ENCODE assay signal across 20 mouse cellular contexts in the genomic region with DNA sequence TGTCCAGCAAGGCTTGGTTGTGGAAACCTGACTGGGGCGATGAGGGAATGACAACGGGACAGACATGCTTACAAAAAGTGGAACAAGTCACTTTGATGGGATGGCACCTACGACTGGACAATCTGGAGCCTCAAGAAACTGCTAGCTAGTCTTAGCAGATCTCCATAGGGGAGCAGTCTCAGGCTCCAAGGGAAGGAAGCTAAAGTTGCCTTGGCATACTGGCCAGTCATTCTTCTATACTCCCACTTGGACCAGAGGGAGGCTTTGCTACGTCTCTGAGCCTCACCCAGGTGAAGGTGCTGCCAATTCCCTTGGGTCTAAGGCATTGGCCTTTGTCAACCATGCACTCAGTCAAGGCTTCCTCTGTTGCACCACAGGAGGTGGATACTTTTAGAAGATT. TPM values are rescaled to one million over a fixed set of nuclear protein-coding genes. Genes with fewer than 3 reads are reported as not detected.
DNase-seq lines count a peak whose midpoint lies in the region; ATAC-seq lines count a peak whose summit lies in the region.
"Had no signal": no experiment of that assay in that cellular context is flagged by ENCODE, and none has a peak within 500 bp of the region (broad histone marks: within the 10 kb centered on the region; RNA-seq: fewer than 3 reads in every experiment).

No protein-coding gene starts in this region.

- no peaks in the 10 kb centered on the region for H3K36me3 ChIP-seq in megakaryocyte, embryonic 14.5 days (replicated peaks; ENCODE audit: low read length)
- H3K36me3 ChIP-seq: embryonic facial prominence, embryonic 13.5 days; embryonic facial prominence, embryonic 15.5 days; forebrain, embryonic 12.5 days had no signal

- ATAC-seq in megakaryocyte, adult 5-6 weeks (ENCODE audit: poor library complexity, severe bottlenecking) = no peak
- ATAC-seq: forebrain, embryonic 14.5 days; forebrain, embryonic 16.5 days had no signal

- H3K27me3 ChIP-seq in megakaryocyte, embryonic 14.5 days (replicated peaks) = no peaks in the 10 kb centered on the region
- H3K27me3 ChIP-seq: embryonic facial prominence, embryonic 13.5 days; embryonic facial prominence, embryonic 15.5 days; forebrain, embryonic 12.5 days had no signal

- peaks cover 67% of the 10 kb centered on the region for H3K4me1 ChIP-seq in megakaryocyte, embryonic 14.5 days

- peak overlapping the region; percentile 18 for H3K4me3 ChIP-seq in megakaryocyte, embryonic 14.5 days (replicated peaks)
- H3K4me3 ChIP-seq: embryonic facial prominence, embryonic 13.5 days; embryonic facial prominence, embryonic 15.5 days; erythroblast, embryonic 14.5 days; forebrain, embryonic 10.5 days; forebrain, embryonic 12.5 days had no signal

- peak; percentile 82 for DNase-seq in heart, adult 11 months
- no peak for DNase-seq in heart, adult 8-10 months (ENCODE audit: low spot score)
- DNase-seq: adrenal gland, adult 2 months; adrenal gland, postnatal 10 days; adrenal gland, postnatal 25 days; cerebellum, adult 11 months; cerebellum, adult 2 months; cerebellum, adult 9-11 months; cerebellum, postnatal 14 days; cerebellum, postnatal 36 days; embryo, embryonic 11 days had no signal

- no peaks in the 10 kb centered on the region for H3K9me3 ChIP-seq in megakaryocyte, embryonic 14.5 days
- H3K9me3 ChIP-seq: embryonic facial prominence, embryonic 13.5 days; embryonic facial prominence, embryonic 15.5 days; forebrain, embryonic 10.5 days; forebrain, embryonic 12.5 days had no signal

RNA-seq across cellular contexts. Expression of gene Elovl5, which starts 2.5 kb away (rescaled TPM):
- total RNA-seq in heart, adult 8-10 months (2022) = 10 to 100 TPM; 26.6 to 33.0 (median 29.9) TPM
- polyA plus RNA-seq in megakaryocyte, embryonic 14.5 days (2012; ENCODE audit: insufficient read depth, low replicate concordance) = 2.0 TPM in 1 of 2 replicates, not detected in the other
- total RNA-seq in megakaryocyte, adult 5-6 weeks (2015) = 45.0 and 49.3 TPM in 2 replicates
- 52.0 and 52.8 TPM in 2 replicates for total RNA-seq in megakaryocyte, adult 5-6 weeks (2017)
